Mouse (Mus musculus): ENCODE measurements around the gene Ppp1r32.
A peak's percentile ranks its signal among the peaks of the same experiment; 100 is the strongest.

Ppp1r32 gene

DNA sequence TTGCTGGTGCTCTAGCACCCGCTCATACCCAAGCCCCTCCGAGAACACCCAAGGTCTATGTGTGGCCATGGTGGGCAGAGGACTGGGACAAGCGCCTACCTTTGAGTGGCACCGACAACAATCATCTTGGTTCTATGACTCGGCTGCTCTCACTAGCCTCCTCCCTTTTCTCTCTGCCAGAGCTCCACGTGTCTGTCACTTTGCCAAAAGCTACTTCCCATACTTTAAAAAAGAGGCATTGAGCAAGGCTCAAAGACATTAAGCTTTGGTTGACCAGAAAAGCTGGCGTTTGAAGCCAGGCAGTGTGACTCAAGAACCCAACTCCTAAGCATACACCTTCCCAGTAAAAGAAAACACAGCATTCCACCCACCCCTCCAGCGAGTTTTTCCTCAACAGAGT lies 24.6 kb downstream of the Ppp1r32 start:
- DNase-seq (ENCODE audit: low spot score in 2 of 2), result no peak

DNA sequence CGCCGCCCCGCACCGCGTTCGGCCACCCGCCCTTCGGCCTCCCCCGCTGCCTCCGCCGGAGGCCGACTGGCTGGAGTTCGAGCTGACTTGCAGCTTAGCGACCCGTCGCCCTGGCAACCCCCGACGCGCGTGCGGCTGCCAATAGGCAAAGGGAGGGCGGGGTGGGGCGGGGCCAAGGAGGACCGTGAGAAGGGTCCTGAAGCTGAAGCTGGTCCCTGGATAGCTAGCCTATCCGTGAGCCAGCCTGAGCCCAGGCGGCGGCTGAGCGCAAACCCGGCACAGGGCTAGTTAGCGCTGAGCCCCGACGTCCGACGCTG lies 25.3 kb downstream of the Ppp1r32 start:
- DNase-seq (ENCODE audit: low spot score in 2 of 2), result peak in 1 of 2 experiments; percentile 41

DNA sequence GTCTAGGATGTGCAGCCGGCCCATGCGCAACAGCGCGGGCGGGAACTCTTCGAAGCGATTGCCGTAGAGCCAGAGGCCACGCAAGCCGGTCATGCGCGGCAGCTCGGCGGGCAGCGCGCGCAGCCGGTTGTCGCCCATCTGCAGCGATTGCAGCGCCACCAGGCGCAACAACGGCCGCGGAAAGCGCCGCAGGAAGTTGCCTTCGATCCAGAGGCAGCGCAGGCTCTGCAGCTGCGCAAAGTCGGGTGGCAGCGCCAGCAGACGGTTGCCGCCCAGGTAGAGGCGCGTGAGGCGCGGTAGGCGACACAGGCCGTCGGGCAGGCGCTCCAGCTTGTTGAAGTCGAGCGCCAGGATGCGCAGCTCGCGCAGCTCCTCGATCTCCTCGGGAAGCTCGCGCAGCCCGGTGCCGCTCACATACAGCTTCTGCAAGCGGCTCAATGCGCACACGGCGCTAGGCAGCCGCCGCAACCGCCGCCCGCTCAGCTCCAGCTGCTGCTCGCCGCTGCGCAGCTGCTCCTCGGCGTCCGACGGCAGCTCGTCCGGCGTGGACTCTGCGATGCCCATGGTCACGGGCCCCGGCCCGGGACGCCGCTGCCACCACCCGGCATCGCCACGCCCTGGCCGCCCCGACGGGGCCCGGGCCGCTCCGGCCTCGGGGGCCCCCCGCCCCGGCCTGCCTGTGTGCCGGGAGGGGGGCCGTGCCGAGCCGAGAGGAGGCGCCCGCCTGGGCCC lies 25.8 kb downstream of the Ppp1r32 start, which contains the start of gene Lrrc10b:
Gene Lrrc10b (minus strand): TSS at position 722 of the 732 bp plus-strand sequence.
- peak; percentile 50 to 66 for DNase-seq (ENCODE audit: low spot score in 2 of 2)

DNA sequence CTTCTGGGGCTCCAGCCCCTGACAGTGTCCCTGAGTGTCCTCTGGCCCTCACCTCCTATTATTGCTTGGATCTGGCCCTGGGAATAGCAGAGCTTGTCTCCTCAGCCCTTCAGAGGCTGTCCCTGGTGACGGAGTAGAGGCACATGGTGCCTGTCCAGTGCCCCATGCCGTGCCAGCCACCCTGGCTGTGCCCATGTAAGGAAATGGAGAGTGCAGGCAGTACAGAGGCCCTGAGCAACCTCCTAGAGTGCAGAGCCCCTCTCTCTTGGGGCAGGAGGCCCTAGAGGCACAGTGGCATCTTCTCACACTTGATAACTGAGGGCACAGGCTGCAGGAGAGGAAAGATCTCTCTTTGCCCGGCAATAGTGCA lies 27.3 kb downstream of the Ppp1r32 start:
- no peak for DNase-seq (ENCODE audit: low spot score in 2 of 2)

DNA sequence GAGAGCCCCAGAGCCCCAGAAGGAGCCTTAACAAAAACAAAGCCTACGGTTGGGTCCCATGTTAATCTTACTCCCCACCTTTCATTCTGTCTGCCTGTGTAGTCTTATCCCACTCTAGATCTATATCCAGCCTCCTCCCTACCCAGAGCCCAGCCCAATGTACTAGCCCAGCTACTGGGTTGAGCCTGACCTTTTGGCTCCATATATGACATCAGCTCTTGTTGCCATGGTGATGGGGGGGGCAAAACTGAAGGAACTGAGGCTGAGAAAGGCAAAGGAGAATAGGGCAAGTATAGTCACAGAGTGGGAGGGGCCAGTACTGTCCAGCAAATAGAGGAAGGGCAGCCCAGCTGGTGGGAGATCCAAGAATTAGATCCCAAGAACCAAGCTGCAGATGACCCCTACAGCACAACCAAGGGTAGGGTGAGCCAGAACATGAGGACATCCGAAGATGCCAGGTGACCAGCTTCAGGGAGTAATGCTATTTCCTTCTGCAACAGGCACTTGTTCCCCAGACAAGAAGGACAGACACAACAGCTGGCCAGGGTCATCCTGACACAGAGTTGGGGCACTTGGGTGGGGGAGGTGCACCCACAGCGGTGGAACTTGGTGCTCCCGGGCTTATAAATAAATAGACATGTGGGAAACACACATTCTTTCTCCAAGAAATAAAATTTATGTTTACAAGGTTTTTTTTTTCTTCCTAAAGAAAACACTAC lies 27.9 kb downstream of the Ppp1r32 start:
- no peak for DNase-seq (ENCODE audit: low spot score in 2 of 2)

DNA sequence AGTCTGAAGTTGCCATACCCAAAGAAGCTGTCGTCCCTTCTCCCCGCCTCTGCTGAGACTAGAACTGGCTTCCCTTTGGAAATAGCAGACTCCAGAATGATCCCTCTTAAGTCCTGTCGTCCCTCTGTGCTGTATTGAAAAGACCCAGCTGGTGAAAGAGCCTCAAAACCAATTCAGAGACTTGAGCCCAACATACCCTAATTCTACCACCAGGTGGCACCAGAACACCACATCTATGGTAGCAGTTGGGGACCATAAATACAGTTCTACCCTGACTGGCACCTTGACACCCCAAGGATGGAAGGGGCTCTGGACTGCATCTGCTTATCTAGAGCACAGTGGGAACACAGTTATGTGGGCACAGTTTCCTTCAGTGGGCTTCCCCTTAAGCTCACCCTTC lies 33.0 kb downstream of the Ppp1r32 start:
- DNase-seq (ENCODE audit: low spot score in 2 of 2), result peak in 1 of 2 experiments; percentile 56

DNA sequence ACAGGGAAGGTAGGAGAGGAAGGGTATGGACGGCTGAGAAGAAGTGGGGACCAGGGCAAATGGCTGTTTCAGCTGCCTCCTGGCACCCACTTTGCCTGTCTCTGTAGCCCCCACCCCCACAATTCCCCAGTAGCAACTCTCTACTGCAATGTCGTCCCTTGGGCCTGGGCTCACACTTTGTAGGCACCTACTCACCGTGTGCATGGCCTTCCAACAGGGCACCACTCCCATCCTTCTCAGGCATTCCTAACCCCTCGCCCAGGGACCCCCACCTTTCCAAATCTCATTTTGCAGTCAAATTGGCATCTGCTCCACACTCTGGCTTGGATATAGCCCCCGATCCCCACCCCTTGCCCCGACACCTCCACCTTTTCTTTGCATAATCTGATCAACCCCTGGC lies 33.5 kb downstream of the Ppp1r32 start:
- DNase-seq (ENCODE audit: low spot score in 2 of 2), result no peak

DNA sequence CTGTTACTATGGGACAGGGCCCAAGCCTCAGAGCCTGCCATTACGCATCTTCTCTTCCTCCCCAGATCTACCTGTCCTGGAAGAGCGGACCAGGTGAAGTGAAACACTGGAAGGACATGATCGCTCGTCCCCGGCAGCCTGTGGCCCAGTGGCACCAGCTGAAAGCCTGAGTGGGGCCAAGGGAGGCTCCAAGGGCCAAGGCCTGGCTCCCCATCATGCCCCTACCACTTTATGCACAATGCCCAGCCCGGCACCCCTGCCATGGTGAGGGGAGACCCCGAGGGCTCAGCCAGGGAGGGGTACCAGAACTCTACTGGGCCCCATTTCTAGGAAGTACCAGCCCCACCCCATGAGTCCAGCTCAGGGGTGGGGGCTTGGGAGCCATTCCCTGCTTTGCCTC lies 34.5 kb downstream of the Ppp1r32 start:
- DNase-seq (ENCODE audit: low spot score in 2 of 2), result no peak

DNA sequence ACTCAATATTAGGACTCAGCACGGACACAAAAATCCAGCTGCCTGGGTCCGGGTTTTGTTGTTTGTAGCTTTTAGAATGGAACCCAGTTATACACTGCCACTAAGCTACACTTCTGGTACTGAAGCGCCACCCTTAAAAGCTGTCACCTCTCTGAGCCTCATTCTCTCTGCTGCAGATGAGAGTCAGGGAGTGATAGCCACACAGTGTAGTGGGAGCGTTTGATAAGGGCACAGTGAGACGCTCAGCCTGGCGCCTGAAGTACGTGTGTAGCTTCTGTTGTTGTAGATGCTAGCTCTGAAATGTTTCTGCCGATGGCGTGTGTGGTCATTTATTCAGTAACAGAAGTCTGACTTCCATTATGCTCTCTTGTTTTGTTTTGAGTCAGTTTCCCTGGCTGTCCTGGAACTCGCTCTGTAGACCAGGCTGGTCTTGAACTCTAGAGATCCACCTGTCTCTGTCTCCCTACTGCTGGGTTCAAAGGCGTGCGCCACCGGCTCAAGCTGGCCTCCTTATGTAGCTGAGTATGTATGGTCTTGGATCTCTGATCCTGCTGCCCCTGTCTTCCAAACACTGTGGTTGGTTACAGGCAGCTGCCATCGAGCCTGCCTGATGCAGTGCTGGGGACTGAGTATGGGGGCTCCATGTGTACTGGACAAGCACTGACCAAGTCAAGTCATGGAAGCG lies 37.9 kb downstream of the Ppp1r32 start:
- DNase-seq (ENCODE audit: low spot score in 2 of 2), result no peak

DNA sequence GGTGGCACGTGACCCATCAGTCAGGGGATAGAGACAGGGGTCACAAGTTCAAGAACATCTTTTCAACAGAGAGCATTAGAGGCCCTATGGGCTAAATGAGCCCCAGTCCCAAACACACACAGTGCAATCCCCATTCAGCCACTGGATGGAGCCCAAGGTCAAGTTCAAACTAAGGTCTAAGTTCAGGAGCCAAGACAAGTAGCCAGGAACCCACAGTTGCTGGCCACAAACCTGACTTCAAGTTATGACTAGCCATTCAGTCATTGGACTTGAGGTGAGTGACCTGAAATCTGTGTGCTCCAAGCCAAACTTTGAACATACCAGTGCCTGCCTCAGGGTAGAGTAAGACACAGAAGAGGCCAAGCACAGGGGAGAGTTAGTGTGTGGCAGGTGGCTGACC lies 45.2 kb downstream of the Ppp1r32 start:
- no peak for DNase-seq (ENCODE audit: low spot score in 2 of 2)

DNA sequence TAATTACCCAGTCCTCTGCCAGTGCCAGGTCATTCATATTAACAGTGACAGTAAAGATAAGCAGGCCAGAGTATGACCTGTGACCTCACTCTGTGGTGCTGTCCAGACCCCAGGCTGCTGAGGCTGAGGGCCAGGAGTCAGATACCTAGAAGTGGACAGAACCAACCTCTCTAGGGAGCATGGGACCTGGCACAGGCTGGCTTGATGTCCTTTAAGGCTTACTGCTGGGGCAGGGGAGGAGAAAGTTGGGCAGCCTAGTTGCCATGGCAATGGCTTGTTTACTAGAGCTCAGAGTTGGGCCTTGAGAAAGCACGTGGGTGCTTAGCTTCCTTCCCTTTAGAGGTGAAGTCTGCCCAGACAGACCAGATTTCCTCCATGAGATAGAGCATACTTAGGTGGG lies 46.0 kb downstream of the Ppp1r32 start:
- no peak for DNase-seq (ENCODE audit: low spot score in 2 of 2)

DNA sequence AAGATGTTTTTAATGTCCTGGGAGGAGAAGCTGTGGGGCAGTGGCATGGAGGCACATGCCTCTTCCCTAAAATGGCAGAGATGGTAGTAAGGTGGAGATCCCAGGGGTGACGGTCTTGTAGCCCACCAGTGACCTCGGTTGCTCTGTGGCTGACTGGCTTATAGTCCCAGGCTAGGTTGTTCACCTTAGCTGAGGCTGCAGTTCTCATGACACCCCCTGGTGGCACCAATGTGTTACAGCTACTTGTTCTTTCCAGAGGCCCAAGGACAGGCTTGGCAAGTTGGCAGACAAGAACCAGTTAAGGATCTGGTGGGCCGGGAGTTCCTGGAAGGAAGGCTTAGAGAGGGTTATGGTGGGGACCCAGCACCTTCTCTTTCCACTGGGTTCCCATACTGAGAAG lies 46.8 kb downstream of the Ppp1r32 start:
- peak in 1 of 2 experiments; percentile 50 for DNase-seq (ENCODE audit: low spot score in 2 of 2)

DNA sequence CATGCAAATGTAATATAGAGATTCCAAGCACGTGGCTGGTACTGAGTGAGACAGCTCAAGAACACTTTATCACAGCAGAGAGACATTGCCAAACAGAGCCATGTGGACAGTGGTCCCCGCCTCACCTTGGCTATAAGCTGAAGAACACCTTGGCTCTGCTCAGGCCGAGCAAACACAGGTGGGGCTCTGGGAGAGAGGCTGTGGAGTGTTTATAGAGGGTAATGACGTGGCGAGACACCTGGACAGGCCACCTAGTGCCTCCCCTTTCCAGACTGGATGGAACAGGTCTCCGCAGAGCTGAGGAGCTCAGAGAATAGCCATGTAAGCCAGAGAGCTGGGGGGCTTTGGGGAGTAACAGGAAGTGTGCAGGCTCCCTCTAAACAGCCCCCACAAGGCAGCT lies 47.8 kb downstream of the Ppp1r32 start:
- no peak for DNase-seq (ENCODE audit: low spot score in 2 of 2)

DNA sequence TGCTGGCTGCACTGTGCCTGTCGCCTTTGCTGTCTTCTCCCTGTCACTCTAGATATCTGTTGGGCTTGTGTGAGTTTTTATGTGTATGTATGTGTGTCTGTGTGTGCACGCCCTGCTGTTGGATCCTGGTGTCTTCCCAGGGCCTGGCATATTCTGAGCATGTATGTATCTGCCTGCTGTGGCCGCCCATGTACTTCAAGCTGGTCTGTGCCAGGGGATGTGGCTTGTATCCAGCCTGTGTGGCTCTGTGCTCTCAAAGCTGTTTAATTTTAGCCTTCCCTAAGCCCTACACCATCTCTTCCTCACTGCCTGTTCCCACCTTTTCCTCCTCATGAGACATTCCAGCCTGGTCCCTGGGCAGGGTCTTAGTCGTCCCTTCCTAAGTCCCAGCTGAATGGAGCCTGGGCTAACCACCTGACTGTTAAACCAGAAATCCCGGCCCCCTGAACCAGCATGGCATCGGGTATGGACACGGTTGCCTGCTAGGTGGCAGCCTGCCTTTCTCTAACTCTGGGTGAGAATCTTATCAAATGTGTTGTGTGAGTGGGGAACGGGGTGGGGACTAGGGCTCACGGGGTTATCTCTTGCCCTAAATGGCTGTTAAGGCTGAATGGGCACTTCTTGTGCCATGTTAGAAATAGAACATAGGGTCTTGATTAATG lies 48.7 kb downstream of the Ppp1r32 start:
- no peak for DNase-seq (ENCODE audit: low spot score in 2 of 2)

DNA sequence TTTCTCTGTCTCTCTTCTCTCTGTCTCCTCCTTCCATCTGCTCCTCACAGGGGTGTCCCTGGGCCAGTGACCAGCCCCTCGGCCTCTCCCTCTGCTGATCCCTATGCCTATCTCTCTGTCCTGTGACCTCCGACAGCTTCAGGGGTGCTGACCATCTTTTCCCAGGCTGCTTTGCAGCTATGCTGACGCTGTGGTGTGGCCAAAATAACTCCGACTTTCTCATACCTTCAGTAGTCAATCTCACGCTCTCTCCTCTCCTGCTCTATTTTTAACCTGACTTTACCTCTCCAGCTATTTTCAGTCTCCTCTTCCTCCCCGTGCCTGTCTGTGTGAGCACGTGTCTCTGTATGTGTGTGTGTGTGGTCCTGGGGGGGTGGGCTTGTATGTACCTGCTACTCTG lies 49.5 kb downstream of the Ppp1r32 start:
- DNase-seq (ENCODE audit: low spot score in 2 of 2), result no peak

DNA sequence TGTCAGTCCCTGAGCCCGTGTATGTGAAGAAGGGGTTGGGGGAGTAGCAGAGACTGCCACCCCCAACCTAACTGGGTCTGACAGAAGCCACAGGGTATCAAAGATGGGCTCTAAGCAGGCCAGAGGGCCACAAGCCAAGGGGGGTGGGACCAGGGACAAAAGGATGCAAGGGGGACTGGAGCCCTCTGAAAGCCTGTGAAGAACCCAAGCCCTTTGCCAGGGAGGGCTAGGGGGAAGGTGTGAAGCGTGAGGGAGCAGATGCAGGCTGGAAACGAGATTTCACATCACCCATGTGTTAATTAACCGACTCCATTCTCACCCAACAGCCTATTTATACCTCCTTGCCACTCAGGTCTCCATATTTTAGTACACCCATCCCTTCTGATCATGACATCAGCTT lies 50.9 kb downstream of the Ppp1r32 start:
- DNase-seq (ENCODE audit: low spot score in 2 of 2), result no peak

DNA sequence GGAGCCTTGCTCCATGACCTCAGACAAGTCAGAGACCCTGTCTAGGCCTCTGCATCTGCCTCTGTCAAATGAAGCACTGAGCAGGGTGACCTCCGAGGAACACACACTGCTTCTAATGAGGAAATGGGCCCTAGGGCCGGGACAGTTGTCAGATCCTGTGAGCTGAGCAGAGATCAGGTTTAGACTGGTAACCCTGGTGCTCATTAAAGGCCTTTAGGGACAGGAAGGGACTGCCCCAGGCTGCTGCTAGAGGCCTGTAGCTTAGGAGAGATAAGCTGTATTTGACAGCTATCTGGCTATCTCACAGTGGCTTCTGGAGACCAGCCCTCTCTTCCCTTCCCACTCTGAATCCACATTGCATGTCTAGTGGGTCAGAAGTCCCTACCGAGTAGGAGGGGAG lies 51.3 kb downstream of the Ppp1r32 start:
- no peak for DNase-seq (ENCODE audit: low spot score in 2 of 2)

DNA sequence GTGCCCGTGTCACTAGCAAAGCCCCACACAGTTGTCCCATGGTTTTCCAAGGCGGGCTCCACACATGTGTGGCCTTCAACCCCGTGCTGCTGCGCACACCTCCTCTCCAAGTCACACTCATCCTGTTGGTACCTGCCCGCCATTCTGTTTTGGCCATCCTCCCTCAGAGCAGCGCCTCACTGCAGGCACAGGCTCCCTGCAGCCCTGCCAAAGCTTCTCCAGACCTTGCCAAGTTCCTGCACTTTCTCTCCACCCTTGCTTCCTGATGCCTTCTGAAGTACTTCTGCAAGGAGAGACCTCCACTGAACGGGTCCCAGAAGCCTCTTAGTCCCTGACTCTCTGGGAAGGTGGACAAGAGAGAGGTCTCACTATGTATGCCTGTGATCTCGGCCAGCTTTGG lies 53.4 kb downstream of the Ppp1r32 start:
- DNase-seq (ENCODE audit: low spot score in 2 of 2), result no peak

DNA sequence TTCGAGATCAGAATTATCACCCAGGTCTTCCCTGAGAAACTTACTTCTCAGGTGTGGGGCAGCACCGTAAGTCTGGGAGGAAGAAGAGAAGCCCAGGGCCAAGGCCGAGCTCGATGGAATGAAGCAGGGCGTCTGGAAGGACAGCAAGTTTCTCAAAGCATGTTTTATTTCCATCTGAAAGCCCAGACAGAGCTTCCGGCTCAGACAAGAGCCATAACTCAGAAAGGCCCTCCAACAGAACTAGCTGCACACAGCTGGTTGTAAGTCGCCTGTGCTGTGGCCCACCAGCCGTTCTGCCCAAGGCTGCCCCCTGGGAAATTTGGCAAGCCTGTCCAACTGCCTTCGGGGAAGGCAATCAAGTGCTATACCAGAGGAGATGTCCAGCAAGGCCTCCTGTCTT lies 55.3 kb downstream of the Ppp1r32 start:
- no peak for DNase-seq (ENCODE audit: low spot score in 2 of 2)

DNA sequence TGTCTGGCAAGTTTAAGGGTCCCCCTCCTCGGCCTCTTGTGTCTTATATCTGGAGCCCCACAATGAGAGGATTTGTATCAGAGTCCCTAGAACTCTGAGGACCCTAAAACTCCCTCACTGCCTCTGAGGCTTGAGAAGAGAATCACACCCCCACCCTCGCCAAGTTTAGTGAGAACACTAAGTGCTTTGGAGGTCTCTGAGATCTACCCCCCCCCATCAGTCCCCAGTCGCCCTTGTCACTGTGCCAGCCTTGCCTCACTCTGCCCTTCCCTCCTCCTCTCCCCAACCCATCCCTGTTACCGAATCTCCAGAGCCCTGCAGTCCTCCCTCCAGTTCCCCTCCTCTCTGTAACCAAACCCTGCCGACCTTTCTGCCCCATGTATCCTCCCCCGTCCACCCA lies 55.9 kb downstream of the Ppp1r32 start:
- DNase-seq (ENCODE audit: low spot score in 2 of 2), result no peak

DNA sequence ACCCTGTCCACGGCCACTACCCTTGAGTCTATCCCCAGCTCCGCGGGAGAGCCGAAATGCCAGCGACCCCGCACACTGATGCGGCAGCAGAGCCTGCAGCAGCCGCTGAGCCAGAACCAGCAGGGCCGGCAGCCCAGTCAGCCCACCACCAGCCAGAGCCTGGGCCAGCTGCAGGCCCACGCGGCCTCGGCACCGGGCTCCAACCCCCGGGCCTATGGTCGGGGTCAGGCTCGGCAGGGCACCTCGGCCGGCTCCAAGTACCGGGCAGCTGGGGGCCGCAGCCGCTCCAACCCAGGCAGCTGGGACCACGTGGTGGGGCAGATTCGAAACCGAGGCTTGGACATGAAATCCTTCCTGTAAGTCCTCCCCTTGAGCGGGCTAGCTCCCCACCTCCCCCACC lies 56.4 kb downstream of the Ppp1r32 start:
- no peak for DNase-seq (ENCODE audit: low spot score in 2 of 2)

DNA sequence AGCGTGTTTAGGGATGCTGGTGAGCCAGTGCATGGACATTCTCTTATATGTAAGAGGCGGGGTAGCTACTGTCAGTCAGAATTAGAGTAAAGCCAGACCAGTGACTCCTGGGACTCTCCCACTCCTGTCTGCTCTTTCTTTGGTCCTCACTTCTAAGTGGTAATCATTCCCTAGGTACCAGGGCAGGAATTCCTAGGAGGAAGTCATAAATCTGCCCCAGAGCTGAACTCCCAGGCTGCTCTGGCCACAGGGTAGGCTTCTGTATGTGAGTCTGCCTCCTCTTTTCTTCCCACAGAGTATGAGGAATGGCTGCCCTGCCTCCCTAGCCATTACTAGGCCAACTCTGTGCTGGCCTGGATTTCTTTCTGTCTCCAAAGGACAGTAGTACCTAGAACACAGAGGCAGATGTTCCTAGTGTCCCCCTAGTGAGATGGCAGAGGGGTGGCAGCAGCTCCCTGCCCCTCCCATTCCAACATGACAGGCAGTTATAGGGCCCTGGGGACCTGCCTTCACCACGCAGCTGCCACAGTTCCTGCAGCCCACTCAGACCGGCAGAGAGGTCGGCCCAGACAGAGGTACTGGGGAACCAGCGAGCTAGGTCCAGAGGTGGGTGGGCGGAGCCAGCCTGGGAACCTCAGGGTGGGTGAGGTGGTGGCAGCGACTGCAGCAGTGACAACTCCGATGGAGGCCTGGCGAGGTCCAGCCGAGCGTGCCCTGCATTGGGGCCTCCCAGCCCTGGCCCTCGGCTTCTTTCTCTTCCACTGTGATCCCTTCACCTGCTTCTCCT lies 57.1 kb downstream of the Ppp1r32 start:
- DNase-seq (ENCODE audit: low spot score in 2 of 2), result no peak

Measured in urinary bladder, postnatal 4 days (tissue).